Mouse (Mus musculus): Measurements from ENCODE around the gene Tap2.

DNA sequence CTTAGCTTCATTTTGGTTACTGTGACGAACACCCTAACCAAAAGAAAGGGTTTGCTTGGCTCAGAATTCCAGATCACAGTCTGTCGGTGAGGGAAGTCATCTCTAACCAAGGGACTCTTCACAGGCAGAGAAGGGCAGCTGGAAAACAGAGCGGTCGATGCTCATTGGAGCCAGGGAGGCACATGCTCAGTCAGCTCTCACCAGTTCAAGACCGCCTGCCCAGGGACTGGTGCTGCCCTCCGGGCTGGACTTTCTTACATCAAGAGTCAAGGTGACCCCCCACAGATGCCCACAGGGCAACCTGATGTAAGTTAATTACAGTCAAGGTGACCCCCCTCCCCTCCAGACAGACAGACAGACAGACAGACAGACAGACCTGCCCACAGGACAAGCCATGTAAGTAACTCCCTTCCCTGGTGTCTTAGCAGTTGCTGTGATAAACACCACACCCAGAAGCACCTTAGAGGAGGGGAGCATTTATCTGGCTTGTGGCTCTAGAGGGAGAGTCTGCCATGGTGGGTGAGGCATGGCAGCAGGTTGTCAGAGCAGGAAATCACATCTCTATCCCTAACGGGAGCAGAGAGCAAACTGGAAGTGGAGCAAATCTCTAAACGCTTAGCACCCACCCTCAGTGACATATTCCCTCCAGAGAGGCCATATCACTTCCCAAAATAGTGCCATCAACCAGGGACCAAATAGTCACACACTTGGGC is 14.0 kb downstream of the Tap2 start:
- TF ChIP-seq POLR2A (IDR thresholded peaks at IDR 0.05; ENCODE audit: borderline replicate concordance, extremely low read depth, insufficient read depth, insufficient read length, poor library complexity, severe bottlenecking) (no peak), CTCF (IDR thresholded peaks at IDR 0.05; ENCODE audit: borderline replicate concordance, extremely low read depth, insufficient read depth, insufficient read length) (no peak)

Data from brain, embryonic 14.5 days (tissue).